Mouse (Mus musculus): ENCODE results near the gene Akap7. TPM values are rescaled to one million over a fixed set of nuclear protein-coding genes. Genes with fewer than 3 reads are reported as not detected.

The Akap7 gene
- polyA plus RNA-seq, 1 experiment from 2014 or later: 23.2 TPM

- Histone ChIP-seq H3K4me1 (peaks cover 7% of the 10 kb centered on the region; the same call in 1 of the 2 replicates), H3K9ac (no peak overlapping the region), H3K4me3 (no peak overlapping the region), H3K4me2 (peak overlapping the region; percentile 8; the same call in 1 of the 2 replicates), H3K9me3 (replicated peaks) (no peaks in the 10 kb centered on the region), H3K27me3 (replicated peaks) (no peaks in the 10 kb centered on the region), H3K36me3 (peaks cover 27% of the 10 kb centered on the region), H3K27ac (no peak overlapping the region)
- no peak for ATAC-seq
- WGBS (ENCODE audit: insufficient replicate concordance): 89% methylated on average over 26 of the region's 26 CpGs
Observed at GRCm38 (mm10) chr10:25274621-25275330, 32.9 kb downstream of the Akap7 start.

DNA sequence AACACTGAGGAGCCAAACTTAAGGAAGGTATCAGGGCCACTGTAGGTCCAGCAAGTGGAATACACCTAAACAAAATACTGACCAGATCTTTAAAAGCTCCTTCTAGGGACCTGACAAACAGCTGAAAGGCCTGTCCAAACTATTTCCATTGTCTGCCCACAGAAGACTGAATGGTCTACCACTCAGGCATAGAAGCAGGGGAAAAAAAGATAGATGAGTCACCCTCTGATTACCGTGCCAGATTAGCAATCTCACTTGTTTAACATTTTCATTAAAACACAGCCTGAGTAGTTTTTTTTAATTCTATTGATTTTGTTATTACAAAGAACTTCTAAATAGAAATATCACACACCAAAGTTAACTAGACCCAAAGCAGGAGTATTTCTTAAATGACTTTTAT lies 33.9 kb downstream of the Akap7 start:
- no peaks in the 10 kb centered on the region for H3K27me3 ChIP-seq (replicated peaks)
- WGBS (ENCODE audit: insufficient replicate concordance): 67% methylated on average over 1 of the region's 1 CpGs
- H3K4me2 ChIP-seq: no peak overlapping the region
- H3K36me3 ChIP-seq: peaks cover 25% of the 10 kb centered on the region
- peaks cover 5% of the 10 kb centered on the region; the same call in 1 of the 2 replicates for H3K4me1 ChIP-seq
- H3K9ac ChIP-seq: no peak overlapping the region
- no peak overlapping the region for H3K4me3 ChIP-seq
- no peak for ATAC-seq
- no peak overlapping the region for H3K27ac ChIP-seq
- H3K9me3 ChIP-seq (replicated peaks): no peaks in the 10 kb centered on the region

GRCm38 (mm10) chr10:25271756-25272155 lies 35.9 kb downstream of the Akap7 start:
- Histone ChIP-seq H3K9ac (no peak overlapping the region), H3K27me3 (replicated peaks) (no peaks in the 10 kb centered on the region), H3K9me3 (replicated peaks) (no peaks in the 10 kb centered on the region), H3K27ac (no peak overlapping the region), H3K4me3 (no peak overlapping the region), H3K4me2 (no peak overlapping the region), H3K4me1 (no peaks in the 10 kb centered on the region), H3K36me3 (peaks cover 27% of the 10 kb centered on the region)
- no peak for ATAC-seq
- WGBS (ENCODE audit: insufficient replicate concordance): 84% methylated on average over 2 of the region's 2 CpGs

GRCm38 (mm10) chr10:25271207-25271606 lies 36.5 kb downstream of the Akap7 start:
- 88% methylated on average over 8 of the region's 8 CpGs for WGBS (ENCODE audit: insufficient replicate concordance)
- no peak for ATAC-seq
- H3K27ac ChIP-seq: no peak overlapping the region

GRCm38 (mm10) chr10:25268476-25269351 lies 39.0 kb downstream of the Akap7 start:
- Histone ChIP-seq H3K4me2 (no peak overlapping the region), H3K9ac (no peak overlapping the region), H3K27me3 (replicated peaks) (no peaks in the 10 kb centered on the region), H3K4me3 (no peak overlapping the region), H3K4me1 (no peaks in the 10 kb centered on the region), H3K9me3 (replicated peaks) (no peaks in the 10 kb centered on the region), H3K36me3 (peaks cover 43% of the 10 kb centered on the region), H3K27ac (no peak overlapping the region)
- WGBS (ENCODE audit: insufficient replicate concordance): 44% methylated on average over 18 of the region's 18 CpGs
- ATAC-seq: 0 out of 2 replicates have a peak, but pooled peaks have one; percentile 13

More at GRCm38 (mm10) chr10:25271207-25271606, 36.5 kb downstream of the Akap7 start:
- Histone ChIP-seq H3K27me3 (replicated peaks) (no peaks in the 10 kb centered on the region), H3K4me3 (no peak overlapping the region), H3K4me1 (no peaks in the 10 kb centered on the region), H3K9me3 (replicated peaks) (no peaks in the 10 kb centered on the region), H3K36me3 (peaks cover 32% of the 10 kb centered on the region), H3K9ac (no peak overlapping the region), H3K4me2 (no peak overlapping the region)

GRCm38 (mm10) chr10:25261176-25261575 lies 46.5 kb downstream of the Akap7 start:
- Histone ChIP-seq H3K27ac (no peak overlapping the region), H3K27me3 (replicated peaks) (no peaks in the 10 kb centered on the region), H3K4me2 (no peak overlapping the region), H3K4me1 (peaks cover 23% of the 10 kb centered on the region), H3K9me3 (replicated peaks) (no peaks in the 10 kb centered on the region), H3K4me3 (no peak overlapping the region), H3K9ac (no peak overlapping the region), H3K36me3 (peaks cover 32% of the 10 kb centered on the region)
- no peak for ATAC-seq
- WGBS (ENCODE audit: insufficient replicate concordance): 78% methylated on average over 6 of the region's 6 CpGs

- no peak overlapping the region for H3K27ac ChIP-seq
- no peak for ATAC-seq
- H3K27me3 ChIP-seq (replicated peaks): no peaks in the 10 kb centered on the region
- WGBS (ENCODE audit: insufficient replicate concordance): 92% methylated on average over 10 of the region's 10 CpGs
- peaks cover 33% of the 10 kb centered on the region for H3K36me3 ChIP-seq
- no peak overlapping the region for H3K4me3 ChIP-seq
- no peak overlapping the region for H3K4me2 ChIP-seq
- no peak overlapping the region for H3K9ac ChIP-seq
- peaks cover 28% of the 10 kb centered on the region for H3K4me1 ChIP-seq
- H3K9me3 ChIP-seq (replicated peaks): no peaks in the 10 kb centered on the region
Observed at GRCm38 (mm10) chr10:25260724-25261123, 46.9 kb downstream of the Akap7 start.

DNA sequence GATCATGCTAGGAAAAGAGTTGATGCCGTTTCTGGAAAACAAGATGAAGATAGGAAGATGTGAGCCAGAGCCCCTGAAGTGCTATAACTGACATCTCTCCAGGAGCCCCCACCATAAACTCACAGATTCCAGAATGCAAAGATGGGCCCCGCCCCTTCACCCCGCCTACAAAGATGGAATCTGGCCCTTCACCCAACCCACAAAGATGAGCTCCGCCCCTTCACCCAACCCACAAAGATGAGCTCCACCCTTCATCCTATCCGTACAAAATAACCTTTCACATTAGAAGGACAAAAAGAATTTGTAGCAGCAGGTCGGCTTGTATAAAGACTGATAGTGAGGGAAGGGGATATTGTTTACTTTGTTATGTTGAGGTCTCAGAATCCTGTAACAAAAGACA lies 49.5 kb downstream of the Akap7 start:
- H3K4me2 ChIP-seq: peak overlapping the region; percentile 31; the same call in 1 of the 2 replicates
- no peak overlapping the region for H3K9ac ChIP-seq
- no peak overlapping the region for H3K4me3 ChIP-seq
- H3K27ac ChIP-seq: no peak overlapping the region
- H3K27me3 ChIP-seq (replicated peaks): no peaks in the 10 kb centered on the region
- 65% methylated on average over 6 of the region's 6 CpGs for WGBS (ENCODE audit: insufficient replicate concordance)
- peaks cover 23% of the 10 kb centered on the region for H3K36me3 ChIP-seq
- H3K9me3 ChIP-seq (replicated peaks): no peaks in the 10 kb centered on the region
- ATAC-seq: no peak
- H3K4me1 ChIP-seq: peaks cover 52% of the 10 kb centered on the region

GRCm38 (mm10) chr10:25257466-25257865 lies 50.2 kb downstream of the Akap7 start:
- no peaks in the 10 kb centered on the region for H3K9me3 ChIP-seq (replicated peaks)
- H3K36me3 ChIP-seq: peaks cover 23% of the 10 kb centered on the region
- 65% methylated on average over 5 of the region's 5 CpGs for WGBS (ENCODE audit: insufficient replicate concordance)
- no peak for ATAC-seq
- no peak overlapping the region; the same call in 1 of the 2 replicates for H3K27ac ChIP-seq
- H3K4me2 ChIP-seq: no peak overlapping the region
- H3K9ac ChIP-seq: no peak overlapping the region
- H3K4me3 ChIP-seq: no peak overlapping the region
- no peaks in the 10 kb centered on the region for H3K27me3 ChIP-seq (replicated peaks)
- peaks cover 59% of the 10 kb centered on the region for H3K4me1 ChIP-seq

GRCm38 (mm10) chr10:25253474-25253873 lies 54.2 kb downstream of the Akap7 start:
- H3K27me3 ChIP-seq (replicated peaks): no peaks in the 10 kb centered on the region
- no peak overlapping the region; the same call in 1 of the 2 replicates for H3K4me3 ChIP-seq
- H3K4me1 ChIP-seq: peaks cover 67% of the 10 kb centered on the region
- peak; percentile 99 for ATAC-seq
- peaks cover 18% of the 10 kb centered on the region for H3K36me3 ChIP-seq
- H3K4me2 ChIP-seq: peak overlapping the region; percentile 61
- WGBS (ENCODE audit: insufficient replicate concordance): 44% methylated on average over 2 of the region's 2 CpGs
- H3K9me3 ChIP-seq (replicated peaks): no peaks in the 10 kb centered on the region
- H3K27ac ChIP-seq: peak overlapping the region; percentile 90
- peak overlapping the region; percentile 52 for H3K9ac ChIP-seq

GRCm38 (mm10) chr10:25253006-25253405 lies 54.7 kb downstream of the Akap7 start:
- no peak overlapping the region; the same call in 1 of the 2 replicates for H3K4me3 ChIP-seq
- no peaks in the 10 kb centered on the region for H3K27me3 ChIP-seq (replicated peaks)
- peaks cover 18% of the 10 kb centered on the region for H3K36me3 ChIP-seq
- H3K4me1 ChIP-seq: peaks cover 63% of the 10 kb centered on the region
- no peaks in the 10 kb centered on the region for H3K9me3 ChIP-seq (replicated peaks)
- H3K27ac ChIP-seq: peak overlapping the region; percentile 90
- ATAC-seq: peak; percentile 60
- peak overlapping the region; percentile 61 for H3K4me2 ChIP-seq
- WGBS (ENCODE audit: insufficient replicate concordance): 62% methylated on average over 4 of the region's 4 CpGs
- peak overlapping the region; percentile 23; the same call in 1 of the 2 replicates for H3K9ac ChIP-seq

- WGBS (ENCODE audit: insufficient replicate concordance): 42% methylated on average over 12 of the region's 12 CpGs
- no peaks in the 10 kb centered on the region for H3K9me3 ChIP-seq (replicated peaks)
- peaks cover 39% of the 10 kb centered on the region for H3K4me1 ChIP-seq
- H3K4me3 ChIP-seq: no peak overlapping the region
- no peaks in the 10 kb centered on the region for H3K27me3 ChIP-seq (replicated peaks)
- 0 out of 2 replicates have a peak overlapping the region, but pooled peaks have one; percentile 36 for H3K27ac ChIP-seq
- no peak overlapping the region for H3K4me2 ChIP-seq
- ATAC-seq: no peak
- H3K9ac ChIP-seq: no peak overlapping the region
- peaks cover 6% of the 10 kb centered on the region; the same call in 1 of the 2 replicates for H3K36me3 ChIP-seq
Observed at GRCm38 (mm10) chr10:25250108-25250507, 57.6 kb downstream of the Akap7 start.

Measured in liver, embryonic 12.5 days (tissue).